Mouse (Mus musculus): Measurements from ENCODE around the gene Kctd12b. TPM values are rescaled to one million over a fixed set of nuclear protein-coding genes. Genes with fewer than 3 reads are reported as not detected.

The Kctd12b gene
- total RNA-seq (2014; rRNA removed) (5.0 and 6.3 TPM in 2 replicates), polyA plus RNA-seq (2015; fragmentation: Nextera tagmentation; extraction: Ambion mirVana) (3.8 and 3.9 TPM in 2 replicates)

DNA sequence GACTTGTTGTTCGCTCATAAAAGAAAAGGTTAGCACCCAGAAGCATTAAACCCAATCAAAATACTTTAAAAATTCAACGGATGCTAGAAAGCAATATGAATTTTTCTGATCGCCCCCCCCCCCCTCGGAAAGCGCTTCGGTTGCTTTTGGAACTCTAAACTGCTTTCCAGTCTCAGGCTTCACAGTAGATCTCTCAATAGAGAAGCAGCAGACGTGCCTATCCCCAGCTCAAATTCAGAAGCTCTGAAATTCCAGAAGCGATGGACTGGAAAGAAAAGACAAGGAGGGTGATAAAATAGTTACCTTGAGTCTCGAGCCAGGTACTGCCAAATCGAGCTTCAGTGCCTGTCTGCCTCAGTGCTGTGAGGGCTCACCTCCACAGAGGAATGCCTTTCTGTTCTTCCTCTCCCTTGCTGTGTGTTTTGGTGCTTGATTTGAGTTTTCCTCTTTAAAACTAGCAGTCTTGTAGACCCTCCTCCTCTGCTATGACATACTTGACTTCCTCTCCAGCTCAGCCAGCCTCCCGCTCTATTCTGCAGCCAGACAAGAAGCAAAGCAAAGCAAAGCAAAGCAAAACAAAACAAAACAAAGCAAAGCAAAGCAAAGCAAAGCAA lies at the start of gene Kctd12b:
Gene Kctd12b (minus strand): TSS at position 610 of the 614 bp plus-strand sequence.
- H3K27me3 ChIP-seq (ENCODE audit: insufficient read depth, low read length) = no peaks in the 10 kb centered on the region
- no peaks in the 10 kb centered on the region for H3K4me1 ChIP-seq (ENCODE audit: insufficient read depth, low read length)
- peak within 1 kb of the TSS; percentile 43 for H3K9ac ChIP-seq (replicated peaks; ENCODE audit: low read length)
- 37% methylated on average over 11 of the region's 11 CpGs for WGBS
- no peaks in the 10 kb centered on the region for H3K36me3 ChIP-seq (ENCODE audit: insufficient read depth, low read length)
- peak within 1 kb of the TSS; percentile 49 for H3K4me2 ChIP-seq (ENCODE audit: low read depth, low read length)
- no peak for ATAC-seq
- TF ChIP-seq CTCF (IDR thresholded peaks at IDR 0.05; ENCODE audit: low read depth) = no peak
- H3K9me3 ChIP-seq (ENCODE audit: low read length) = no peaks in the 10 kb centered on the region
- H3K27ac ChIP-seq = peak within 1 kb of the TSS; percentile 56; the same call in 1 of the 2 replicates
- no peak for DNase-seq (ENCODE audit: low spot score)
- H3K4me3 ChIP-seq (ENCODE audit: low read length) = peak within 1 kb of the TSS; percentile 36

DNA sequence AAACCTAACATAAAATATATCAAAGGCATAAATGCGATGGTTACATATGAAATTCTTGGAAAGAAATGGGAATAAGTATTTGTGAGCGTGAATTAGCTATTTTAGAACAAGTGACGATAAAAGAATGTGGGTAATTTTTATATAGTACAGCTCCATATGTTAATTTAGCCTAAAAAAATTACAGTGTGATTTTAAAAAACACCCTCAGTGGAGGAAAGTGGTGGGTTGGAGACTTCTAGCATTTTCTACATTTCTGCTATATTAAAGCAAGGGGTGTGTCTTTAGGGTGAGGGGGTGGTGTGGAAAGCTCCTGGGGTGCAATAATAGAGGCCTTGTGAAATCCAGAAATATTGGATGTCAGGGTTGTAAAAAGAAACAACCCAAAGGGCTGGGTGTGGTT lies 46.3 kb upstream of the Kctd12b start:
- no peak overlapping the region for H3K27ac ChIP-seq
- no peak for ATAC-seq
- H3K4me3 ChIP-seq (ENCODE audit: low read length) = no peak overlapping the region
- no peak for DNase-seq (ENCODE audit: low spot score)
- TF ChIP-seq CTCF (IDR thresholded peaks at IDR 0.05; ENCODE audit: low read depth) = no peak
- no peak overlapping the region for H3K9ac ChIP-seq (replicated peaks; ENCODE audit: low read length)
- no peaks in the 10 kb centered on the region for H3K4me1 ChIP-seq (ENCODE audit: insufficient read depth, low read length)
- WGBS = 87% methylated on average over 3 of the region's 3 CpGs
- no peaks in the 10 kb centered on the region for H3K36me3 ChIP-seq (ENCODE audit: insufficient read depth, low read length)
- H3K9me3 ChIP-seq (ENCODE audit: low read length) = no peaks in the 10 kb centered on the region
- H3K27me3 ChIP-seq (ENCODE audit: insufficient read depth, low read length) = no peaks in the 10 kb centered on the region
- no peak overlapping the region for H3K4me2 ChIP-seq (ENCODE audit: low read depth, low read length)

DNA sequence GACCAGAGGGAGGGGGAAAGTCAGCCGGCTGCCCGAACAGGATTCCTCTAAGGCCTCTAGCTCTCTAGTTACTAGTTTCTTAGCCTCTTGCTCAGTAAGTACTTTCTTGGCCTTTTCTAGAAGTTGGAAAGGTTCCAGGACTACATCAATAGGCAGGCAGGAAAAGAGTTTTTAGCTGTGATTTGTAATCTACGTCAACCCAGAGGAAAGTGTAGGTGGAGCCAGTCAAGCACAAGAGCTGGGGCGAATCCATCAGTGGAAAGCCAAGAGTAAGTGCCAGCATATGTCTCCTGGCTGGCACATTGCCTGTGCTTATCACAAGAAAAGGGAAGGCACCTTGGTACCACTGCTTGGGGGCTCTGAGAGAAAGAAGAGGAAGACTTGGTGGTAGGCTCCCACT lies 39.5 kb upstream of the Kctd12b start:
- no peak for TF ChIP-seq CTCF (IDR thresholded peaks at IDR 0.05; ENCODE audit: low read depth)
- Histone ChIP-seq H3K36me3 (ENCODE audit: insufficient read depth, low read length) (no peaks in the 10 kb centered on the region), H3K27ac (no peak overlapping the region), H3K4me3 (ENCODE audit: low read length) (no peak overlapping the region), H3K27me3 (ENCODE audit: insufficient read depth, low read length) (no peaks in the 10 kb centered on the region), H3K9ac (replicated peaks; ENCODE audit: low read length) (no peak overlapping the region), H3K4me2 (ENCODE audit: low read depth, low read length) (no peak overlapping the region), H3K9me3 (ENCODE audit: low read length) (no peaks in the 10 kb centered on the region), H3K4me1 (ENCODE audit: insufficient read depth, low read length) (no peaks in the 10 kb centered on the region)
- no peak for ATAC-seq
- 61% methylated on average over 4 of the region's 4 CpGs for WGBS
- DNase-seq (ENCODE audit: low spot score) = peak; percentile 2

DNA sequence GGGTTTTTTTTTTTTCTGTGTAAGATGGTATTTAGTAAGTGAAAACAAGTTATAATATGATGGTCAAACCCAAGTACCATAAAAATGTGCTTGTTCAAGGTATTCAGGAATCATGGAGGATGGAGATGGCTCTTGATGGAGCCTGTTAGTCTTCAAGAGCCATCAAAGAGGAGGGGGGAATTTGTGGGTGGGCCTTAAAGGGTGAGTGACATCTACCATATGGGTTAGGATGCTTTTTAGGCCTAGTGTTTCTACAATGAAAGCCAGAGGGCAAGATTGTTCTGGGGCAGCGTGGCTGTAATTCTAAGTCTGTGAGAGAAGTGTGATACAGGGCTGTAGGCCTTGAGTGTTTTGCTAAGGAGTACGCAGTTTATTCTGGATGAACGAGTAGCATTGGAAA lies 28.2 kb upstream of the Kctd12b start:
- no peaks in the 10 kb centered on the region for H3K9me3 ChIP-seq (ENCODE audit: low read length)
- no peak for TF ChIP-seq CTCF (IDR thresholded peaks at IDR 0.05; ENCODE audit: low read depth)
- H3K4me2 ChIP-seq (ENCODE audit: low read depth, low read length) = peak overlapping the region; percentile 56
- H3K4me1 ChIP-seq (ENCODE audit: insufficient read depth, low read length) = no peaks in the 10 kb centered on the region
- peak overlapping the region; percentile 3; the same call in 1 of the 2 replicates for H3K9ac ChIP-seq (replicated peaks; ENCODE audit: low read length)
- DNase-seq (ENCODE audit: low spot score) (peak; percentile 41), ATAC-seq (peak; percentile 66)
- no peaks in the 10 kb centered on the region for H3K27me3 ChIP-seq (ENCODE audit: insufficient read depth, low read length)
- 41% methylated on average over 3 of the region's 3 CpGs for WGBS
- peak overlapping the region; percentile 52 for H3K4me3 ChIP-seq (ENCODE audit: low read length)
- H3K27ac ChIP-seq = peak overlapping the region; percentile 16; the same call in 1 of the 2 replicates
- H3K36me3 ChIP-seq (ENCODE audit: insufficient read depth, low read length) = no peaks in the 10 kb centered on the region

DNA sequence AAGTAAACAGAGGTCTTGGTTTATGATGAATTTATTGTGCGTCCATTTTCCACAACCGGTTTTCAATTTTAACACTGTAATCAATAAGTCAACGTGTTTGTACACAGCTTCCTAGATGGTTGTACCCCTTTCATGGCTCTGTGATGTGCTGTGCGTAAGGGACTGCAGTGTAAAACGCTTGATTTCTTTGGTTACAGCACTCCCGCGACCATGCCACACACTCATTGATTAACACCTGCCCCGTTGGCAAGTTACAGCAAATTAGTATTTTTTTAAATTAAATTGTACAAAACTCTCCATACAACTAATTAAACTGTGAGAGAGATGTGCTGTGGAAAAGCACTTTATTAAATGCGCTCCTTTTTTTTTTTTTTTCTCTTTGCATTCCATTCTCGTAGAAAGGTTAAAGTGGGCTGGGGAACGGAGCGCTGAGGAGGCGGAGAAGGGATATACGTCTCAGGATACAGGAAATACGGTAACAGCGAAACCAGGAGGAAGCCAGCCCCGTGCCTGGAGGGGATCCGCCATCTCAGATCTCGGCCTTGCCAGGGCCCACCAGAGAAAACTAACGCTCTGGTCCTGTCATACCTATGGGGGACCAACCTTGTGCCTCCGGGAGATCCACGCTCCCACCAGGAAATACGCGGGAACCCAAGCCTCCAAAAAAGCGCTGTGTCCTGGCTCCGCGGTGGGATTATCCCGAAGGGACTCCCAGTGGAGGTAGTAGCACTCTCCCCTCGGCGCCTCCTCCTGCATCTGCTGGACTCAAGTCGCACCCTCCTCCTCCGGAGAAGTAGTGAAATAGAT lies 27.1 kb upstream of the Kctd12b start, which contains the start of gene Nbdy:
Gene Nbdy (plus strand): TSS at position 481 of the 807 bp plus-strand sequence.
- WGBS = 23% methylated on average over 32 of the region's 32 CpGs
- ATAC-seq = peak; percentile 92

DNA sequence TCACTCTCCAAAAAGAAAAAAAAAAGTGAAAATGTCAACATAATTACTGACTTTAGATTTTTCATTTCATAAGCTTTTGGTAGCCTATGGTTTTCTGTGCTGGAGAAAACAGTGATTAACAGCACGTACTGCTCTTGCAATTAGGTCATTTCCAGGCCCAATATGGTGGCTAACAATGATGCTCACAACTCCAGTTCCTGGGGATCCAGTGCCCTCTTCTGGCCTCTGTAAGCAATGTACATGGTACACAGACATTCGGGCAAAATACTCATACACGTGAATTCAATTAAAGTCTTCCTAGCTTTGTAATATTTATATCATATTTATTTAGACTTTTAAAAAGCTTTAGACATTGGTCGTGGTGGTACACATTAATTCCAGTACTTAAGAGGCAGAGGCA lies 23.4 kb upstream of the Kctd12b start:
- 37% methylated on average over 4 of the region's 4 CpGs for WGBS
- no peak overlapping the region for H3K27ac ChIP-seq
- H3K4me1 ChIP-seq (ENCODE audit: insufficient read depth, low read length) = no peaks in the 10 kb centered on the region
- H3K9me3 ChIP-seq (ENCODE audit: low read length) = no peaks in the 10 kb centered on the region
- H3K9ac ChIP-seq (replicated peaks; ENCODE audit: low read length) = no peak overlapping the region
- no peaks in the 10 kb centered on the region for H3K27me3 ChIP-seq (ENCODE audit: insufficient read depth, low read length)
- DNase-seq (ENCODE audit: low spot score) = peak; percentile 54
- H3K4me2 ChIP-seq (ENCODE audit: low read depth, low read length) = no peak overlapping the region
- H3K36me3 ChIP-seq (ENCODE audit: insufficient read depth, low read length) = no peaks in the 10 kb centered on the region
- TF ChIP-seq CTCF (IDR thresholded peaks at IDR 0.05; ENCODE audit: low read depth) = peak; percentile 60
- no peak for ATAC-seq
- H3K4me3 ChIP-seq (ENCODE audit: low read length) = no peak overlapping the region

More for the DNA sequence above, 27.1 kb upstream of the Kctd12b start, which contains the start of gene Nbdy:
- no peak for TF ChIP-seq CTCF (IDR thresholded peaks at IDR 0.05; ENCODE audit: low read depth)
- DNase-seq (ENCODE audit: low spot score) = peak; percentile 79
- Histone ChIP-seq H3K27me3 (ENCODE audit: insufficient read depth, low read length) (no peaks in the 10 kb centered on the region), H3K4me1 (ENCODE audit: insufficient read depth, low read length) (no peaks in the 10 kb centered on the region), H3K9me3 (ENCODE audit: low read length) (no peaks in the 10 kb centered on the region), H3K27ac (peak within 1 kb of the TSS; percentile 79), H3K4me3 (ENCODE audit: low read length) (peak within 1 kb of the TSS; percentile 52), H3K9ac (replicated peaks; ENCODE audit: low read length) (peak within 1 kb of the TSS; percentile 62), H3K4me2 (ENCODE audit: low read depth, low read length) (peak within 1 kb of the TSS; percentile 56), H3K36me3 (ENCODE audit: insufficient read depth, low read length) (no peaks in the 10 kb centered on the region)

Data from hindbrain, postnatal 0 days (tissue).